Mouse (Mus musculus): ENCODE results near the gene Arpc5.

Arpc5 gene

DNA sequence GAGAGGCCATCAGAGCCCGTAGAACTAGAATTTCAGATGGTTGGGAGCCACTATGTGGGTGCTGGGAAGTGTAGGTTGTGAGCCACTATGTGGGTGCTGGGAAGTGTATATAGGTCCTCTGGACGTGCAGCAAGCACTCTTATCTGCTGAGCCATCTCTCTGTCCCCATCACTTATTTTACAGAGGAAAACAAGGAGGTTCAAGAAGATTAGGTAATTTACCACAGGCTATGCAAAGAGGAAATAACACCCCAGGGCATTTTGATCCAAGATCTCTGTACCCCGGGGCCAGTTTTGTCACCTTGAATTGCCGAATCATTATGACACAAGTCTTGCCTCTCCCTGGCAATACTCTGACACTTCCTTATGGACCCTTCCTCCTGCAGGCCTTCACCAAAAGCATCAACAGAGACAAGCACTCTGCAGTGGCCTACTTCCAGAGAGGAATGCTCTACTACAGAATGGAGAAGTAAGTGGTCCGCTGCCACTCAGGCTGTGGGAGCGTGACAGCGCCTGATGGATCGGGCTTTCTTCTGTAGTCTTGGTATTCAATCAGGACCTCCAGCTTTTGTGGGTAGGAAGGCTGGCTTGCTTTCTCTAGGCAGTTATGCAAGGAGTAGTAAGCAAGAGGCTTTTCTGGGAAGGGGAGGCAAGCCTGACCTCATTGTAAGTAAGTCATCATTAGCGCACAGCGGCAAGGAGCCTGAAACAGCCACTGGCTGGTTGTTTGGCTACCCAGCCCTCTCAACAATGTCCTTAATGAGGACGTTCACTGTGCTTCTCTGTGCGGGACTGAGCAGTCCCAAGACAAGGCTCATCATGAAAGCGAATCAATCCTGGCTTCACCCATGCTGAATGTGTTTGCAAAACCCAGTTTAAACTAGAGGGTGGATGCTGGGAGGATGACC is 44.4 kb downstream of the Arpc5 start:
- in situ Hi-C loops (cut with MseI, MboI), result no loop called here

DNA sequence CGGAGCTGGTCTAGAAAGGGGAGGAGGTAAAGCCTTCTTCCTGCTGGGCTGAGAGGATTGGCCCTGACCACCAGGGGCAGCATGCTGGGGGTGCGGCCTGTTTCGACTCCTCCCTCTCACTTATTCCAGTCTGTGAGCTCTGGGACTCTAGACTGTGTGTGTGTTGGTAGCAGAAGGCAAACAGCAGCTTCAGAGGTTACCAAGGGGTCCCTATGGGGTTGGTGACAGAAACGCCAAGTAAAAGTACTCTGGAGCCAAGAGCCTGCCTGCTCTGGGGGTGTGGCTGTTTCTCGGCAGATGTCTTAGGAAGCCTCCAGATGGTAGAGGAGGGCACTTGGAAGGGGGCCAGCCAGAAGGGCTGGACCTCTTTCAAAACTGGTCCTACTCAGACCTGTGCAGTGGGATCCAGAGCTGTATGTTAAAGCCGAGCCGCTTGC is 48.9 kb downstream of the Arpc5 start:
- in situ Hi-C loops (cut with MseI, MboI), result no loop called here

GRCm38 (mm10) chr1:152817027-152817769 is 50.9 kb downstream of the Arpc5 start:
- in situ Hi-C loops (cut with MseI, MboI), result no loop called here

DNA sequence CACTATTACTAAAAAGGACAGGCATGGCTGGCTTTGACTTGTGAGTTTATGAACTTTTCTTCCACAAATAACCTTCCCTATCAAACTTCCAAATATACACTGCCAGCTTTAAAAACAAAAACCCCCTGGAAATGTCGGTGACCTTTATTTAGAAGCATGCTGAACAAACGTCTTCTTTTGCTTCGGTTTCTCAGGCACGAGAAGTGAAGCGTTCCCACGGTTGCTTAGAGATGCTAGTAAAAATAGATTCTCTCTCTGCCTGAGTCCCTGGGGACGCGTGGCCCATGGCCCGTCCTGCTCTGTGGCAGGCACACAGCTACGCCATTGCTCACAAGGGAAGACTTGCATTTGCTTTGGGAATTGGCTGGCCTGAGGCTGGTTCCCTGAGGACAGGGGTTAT is 51.5 kb downstream of the Arpc5 start:
- in situ Hi-C loops (cut with MseI, MboI), result no loop called here

DNA sequence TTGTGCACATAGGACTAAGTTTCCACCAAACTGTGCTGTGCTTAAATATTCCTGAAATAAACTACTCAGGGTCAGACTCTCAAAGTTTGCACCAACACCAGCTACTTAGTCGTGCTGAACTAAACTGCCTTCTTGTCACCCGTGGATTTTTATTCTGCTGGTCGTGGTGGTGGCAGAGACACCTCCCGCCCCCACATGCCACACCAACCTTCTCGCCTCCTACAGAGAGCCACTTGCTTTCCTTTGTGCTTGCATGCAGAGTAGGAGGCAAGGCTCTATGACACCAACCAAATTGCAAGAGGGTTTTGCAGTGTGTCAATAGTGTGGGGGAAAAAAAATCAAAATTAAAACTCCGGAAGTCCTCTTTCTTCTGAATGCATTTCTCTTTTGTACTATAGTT is 53.2 kb downstream of the Arpc5 start:
- in situ Hi-C loops (cut with MseI, MboI), result no loop called here

GRCm38 (mm10) chr1:152820911-152821695 is 54.8 kb downstream of the Arpc5 start:
- in situ Hi-C loops (cut with MseI, MboI), result no loop called here

DNA sequence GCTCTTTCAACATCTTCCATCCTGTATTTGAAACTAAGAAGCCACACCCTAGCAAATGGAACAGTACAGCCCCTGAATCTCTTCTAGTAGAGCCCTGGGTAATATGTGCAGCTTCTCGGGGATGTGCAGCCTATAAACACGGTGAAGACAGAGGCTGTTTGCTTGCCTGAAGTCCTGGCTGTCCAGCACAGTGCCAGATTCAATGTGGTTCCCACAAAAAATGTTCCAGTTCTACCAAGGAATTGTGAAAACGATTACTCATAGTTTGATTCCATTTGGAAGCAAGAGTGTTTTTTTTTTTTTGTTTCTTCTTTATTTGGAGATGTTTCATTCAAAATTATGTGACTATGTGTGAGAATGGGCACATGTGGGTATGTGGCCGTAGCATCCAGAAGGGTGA is 55.4 kb downstream of the Arpc5 start:
- in situ Hi-C loops (cut with MseI, MboI), result no loop called here

GRCm38 (mm10) chr1:152824206-152824605 is 57.9 kb downstream of the Arpc5 start:
- in situ Hi-C loops (cut with MseI, MboI), result no loop called here
